ENCODE assay signal across 12 mouse cellular contexts in genomic region chr11:94597319-94597718, GRCm38 (mm10). TPM values are rescaled to one million over a fixed set of nuclear protein-coding genes. Genes with fewer than 3 reads are reported as not detected.
A peak's percentile ranks its signal among the peaks of the same experiment; 100 is the strongest.
DNase-seq lines count a peak whose midpoint lies in the region; ATAC-seq and TF ChIP-seq lines count a peak whose summit lies in the region.
"Had no signal": no experiment of that assay in that cellular context is flagged by ENCODE, and none has a peak within 500 bp of the region (broad histone marks: within the 10 kb centered on the region; RNA-seq: fewer than 3 reads in every experiment).

No protein-coding gene starts in this region.

- intact Hi-C loops in heart, postnatal 10 days (cut with DNase I) = loop anchor here (5.0 kb wide), 1 partner anchor 45 kb away; no protein-coding TSS in a partner anchor

- H3K4me2 ChIP-seq in intestine, postnatal 0 days (replicated peaks; ENCODE audit: low read depth) = no peak overlapping the region
- no peak overlapping the region for H3K4me2 ChIP-seq in intestine, embryonic 15.5 days (replicated peaks)
- H3K4me2 ChIP-seq: limb, embryonic 12.5 days had no signal

- H3K27ac ChIP-seq in intestine, postnatal 0 days (ENCODE audit: low read depth, low read length) = peak overlapping the region; percentile 21; the same call in 1 of the 2 replicates
- no peak overlapping the region for H3K27ac ChIP-seq in intestine, embryonic 15.5 days
- H3K27ac ChIP-seq: kidney, postnatal 0 days; limb, embryonic 12.5 days had no signal

- H3K4me3 ChIP-seq in intestine, postnatal 0 days (ENCODE audit: low read depth, low read length) = no peak overlapping the region
- H3K4me3 ChIP-seq in intestine, embryonic 15.5 days (replicated peaks) = no peak overlapping the region
- H3K4me3 ChIP-seq: limb, embryonic 12.5 days; myocyte had no signal

- peak; percentile 55 for ATAC-seq in intestine, postnatal 0 days
- ATAC-seq in intestine, embryonic 15.5 days = no peak

- H3K9ac ChIP-seq in intestine, postnatal 0 days (ENCODE audit: low read depth, low read length) = no peak overlapping the region
- no peak overlapping the region for H3K9ac ChIP-seq in intestine, embryonic 15.5 days
- H3K9ac ChIP-seq: limb, embryonic 12.5 days had no signal

- no peak for TF ChIP-seq CTCF in intestine, postnatal 0 days (IDR thresholded peaks at IDR 0.05; ENCODE audit: low read depth)

- WGBS in intestine, postnatal 0 days = 56% methylated on average over 4 of the region's 4 CpGs
- 81% methylated on average over 4 of the region's 4 CpGs for WGBS in intestine, embryonic 15.5 days

- H3K27me3 ChIP-seq in intestine, postnatal 0 days (replicated peaks; ENCODE audit: control insufficient read depth, insufficient read depth, low read length) = no peaks in the 10 kb centered on the region
- H3K27me3 ChIP-seq in intestine, embryonic 15.5 days (replicated peaks) = no peaks in the 10 kb centered on the region
- H3K27me3 ChIP-seq: limb, embryonic 12.5 days had no signal

- H3K4me1 ChIP-seq in intestine, postnatal 0 days (replicated peaks; ENCODE audit: control insufficient read depth, insufficient read depth, low read length) = no peaks in the 10 kb centered on the region
- peaks cover 15% of the 10 kb centered on the region for H3K4me1 ChIP-seq in intestine, embryonic 15.5 days (replicated peaks)

- DNase-seq in urinary bladder, postnatal 14 days (ENCODE audit: low spot score) = peak; percentile 29
- DNase-seq in urinary bladder, postnatal 4 days (ENCODE audit: low spot score in 2 of 2) = no peak
- DNase-seq in heart, postnatal 10 days = peak; percentile 63 to 67
- DNase-seq in c-Kit-positive CD71-positive TER-119-positive erythroid progenitor cells, embryonic 14.5 days (ENCODE audit: low spot score) = no peak
- no peak for DNase-seq in yolk sac, embryonic 10.5 days (ENCODE audit: low spot score)
- DNase-seq in left cerebral cortex, adult 9 months (ENCODE audit: low spot score in 2 of 2) = no peak

- H3K36me3 ChIP-seq in intestine, postnatal 0 days (ENCODE audit: control insufficient read depth, insufficient read depth) = no peaks in the 10 kb centered on the region
- no peaks in the 10 kb centered on the region for H3K36me3 ChIP-seq in intestine, embryonic 15.5 days

- no peaks in the 10 kb centered on the region for H3K9me3 ChIP-seq in intestine, postnatal 0 days (ENCODE audit: control insufficient read depth)
- H3K9me3 ChIP-seq in intestine, embryonic 15.5 days = no peaks in the 10 kb centered on the region
- H3K9me3 ChIP-seq: limb, embryonic 12.5 days had no signal

RNA-seq across cellular contexts. Expression of gene Acsf2, which starts 4.4 kb away (rescaled TPM):
- polyA plus RNA-seq in intestine, postnatal 0 days (2015; fragmentation: Nextera tagmentation; extraction: Ambion mirVana) = 6.3 and 6.7 TPM in 2 replicates
- polyA plus RNA-seq in intestine, embryonic 15.5 days (2015; fragmentation: Nextera tagmentation; extraction: Ambion mirVana) = 3.0 and 4.2 TPM in 2 replicates
- total RNA-seq in heart, postnatal 10 days (2021) = 10 to 100 TPM; 44.5 to 49.6 TPM

RNA-seq across cellular contexts. Expression of gene Lrrc59, which starts 32.2 kb away (rescaled TPM):
- 165 and 172 TPM in 2 replicates for polyA plus RNA-seq in intestine, postnatal 0 days (2015; fragmentation: Nextera tagmentation; extraction: Ambion mirVana)
- polyA plus RNA-seq in intestine, embryonic 15.5 days (2015; fragmentation: Nextera tagmentation; extraction: Ambion mirVana) = 232 and 251 TPM in 2 replicates
- total RNA-seq in heart, postnatal 10 days (2021) = 10 to 100 TPM; 60.0 to 63.3 TPM

RNA-seq across cellular contexts. Expression of gene Chad, which starts 32.5 kb away (rescaled TPM):
- polyA plus RNA-seq in intestine, postnatal 0 days (2015; fragmentation: Nextera tagmentation; extraction: Ambion mirVana) = 1.9 and 3.3 TPM in 2 replicates
- 1.0 and 1.4 TPM in 2 replicates for polyA plus RNA-seq in intestine, embryonic 15.5 days (2015; fragmentation: Nextera tagmentation; extraction: Ambion mirVana)
- total RNA-seq in heart, postnatal 10 days (2021) = under 1 TPM; 0.74 TPM
- total RNA-seq: ES-E14 had no signal

RNA-seq across cellular contexts. Expression of gene Rsad1, which starts 48.3 kb away (rescaled TPM):
- 1.2 and 1.8 TPM in 2 replicates for polyA plus RNA-seq in intestine, postnatal 0 days (2015; fragmentation: Nextera tagmentation; extraction: Ambion mirVana)
- 2.8 and 3.4 TPM in 2 replicates for polyA plus RNA-seq in intestine, embryonic 15.5 days (2015; fragmentation: Nextera tagmentation; extraction: Ambion mirVana)
- total RNA-seq in heart, postnatal 10 days (2021) = 10 to 100 TPM in 1 of 2 experiments, 1 to 10 TPM in 1; 9.8 to 10.2 TPM

RNA-seq across cellular contexts. Expression of gene Mrpl27, which starts 56.2 kb away (rescaled TPM):
- polyA plus RNA-seq in intestine, postnatal 0 days (2015; fragmentation: Nextera tagmentation; extraction: Ambion mirVana) = 148 and 158 TPM in 2 replicates
- polyA plus RNA-seq in intestine, embryonic 15.5 days (2015; fragmentation: Nextera tagmentation; extraction: Ambion mirVana) = 134 and 148 TPM in 2 replicates
- 10 to 100 TPM; 76.6 to 77.1 TPM for total RNA-seq in heart, postnatal 10 days (2021)

Comparison
In these comparisons a context has a peak if more than half of its experiments do, and no peak if none do; other contexts are left out.
1. DNase-seq: peak in urinary bladder, postnatal 14 days (single experiment) and heart, postnatal 10 days (2 of 2); none in urinary bladder, postnatal 4 days (0 of 2), c-Kit-positive CD71-positive TER-119-positive erythroid progenitor cells, embryonic 14.5 days (single experiment), yolk sac, embryonic 10.5 days (single experiment) and left cerebral cortex, adult 9 months (0 of 2).